Mouse (Mus musculus) liver, adult 2 months (tissue): ENCODE data around the gene Adamts6. TPM values are rescaled to one million over a fixed set of nuclear protein-coding genes. Genes with fewer than 3 reads are reported as not detected.

Experiments used
- DNase-seq: peaks from one replicate; pipeline ENCODE4 v3.0.0-alpha.2; 2011; ENCODE audit warnings: low read depth, low spot score; ENCODE audit errors: extremely low read depth
- H3K27ac ChIP-seq: fragments of 200-500 bp; replicated peaks from 2 replicates; pipeline ENCODE4 v1.5.1; 2012; ENCODE audit warnings: low read depth, mild to moderate bottlenecking, control low read depth, inconsistent platforms, low read length; ENCODE audit not compliant: insufficient read depth
- H3K27me3 ChIP-seq: fragments of 200-500 bp; 2 replicates; pipeline ENCODE4 v1.6.1; 2012; ENCODE audit warnings: mild to moderate bottlenecking, moderate library complexity, low read length, inconsistent platforms; ENCODE audit not compliant: control insufficient read depth, insufficient read depth
- H3K36me3 ChIP-seq: fragments of 200-500 bp; 2 replicates; pipeline ENCODE4 v1.6.1; 2012; ENCODE audit warnings: low read length, inconsistent platforms; ENCODE audit not compliant: control insufficient read depth, insufficient read depth
- H3K4me1 ChIP-seq: fragments of 200-500 bp; 2 replicates; pipeline ENCODE4 v1.6.1; 2011; ENCODE audit warnings: low read length; ENCODE audit not compliant: control insufficient read depth, insufficient read depth
- H3K4me3 ChIP-seq: fragments of 200-500 bp; 2 replicates; pipeline ENCODE4 v1.5.1; 2011; ENCODE audit warnings: low read depth, mild to moderate bottlenecking, control low read depth, low read length, moderate library complexity; ENCODE audit not compliant: insufficient read depth
- H3K79me2 ChIP-seq: fragments of 200-500 bp; 2 replicates; pipeline ENCODE4 v1.6.1; 2012; ENCODE audit warnings: inconsistent platforms, mild to moderate bottlenecking, low read length, moderate library complexity; ENCODE audit not compliant: control insufficient read depth, insufficient read depth
- H3K9ac ChIP-seq: fragments of 200-500 bp; 2 replicates; pipeline ENCODE4 v1.6.1; 2012; ENCODE audit warnings: low read depth, mild to moderate bottlenecking, control low read depth, inconsistent platforms, low read length
- CTCF ChIP-seq: fragments of 200-500 bp; IDR thresholded peaks from 2 replicates; pipeline ENCODE4 v1.5.1; 2011; ENCODE audit warnings: low read depth, low read length, control low read depth
- POLR2A ChIP-seq: fragments of 200-500 bp; IDR thresholded peaks from 2 replicates; pipeline ENCODE4 v1.6.1; 2011; ENCODE audit warnings: low read length, control low read depth; ENCODE audit not compliant: insufficient read depth; ENCODE audit errors: extremely low read depth
- WGBS: fragments of 180-500 bp; shearing (Covaris S2); methylation state at CpG from one replicate; pipeline ENCODE4 v1.1.7; 2018; 5-methylcytosine and 5-hydroxymethylcytosine counted together
- polyA plus RNA-seq: library from polyadenylated mRNA; depleted of rRNA; stranded (reverse); fragments of >200 nt; gene quantifications from 2 replicates; pipeline ENCODE4 v1.2.3, GENCODE M21; 2012
- total RNA-seq: library from RNA; depleted of rRNA; stranded (reverse); fragments of >200 nt; gene quantifications from 2 replicates; pipeline ENCODE4 v1.2.3, GENCODE M21; 2014

Adamts6 gene
- total and polyA plus RNA-seq, 2 experiments = 0.75 to 2.1 TPM

DNA sequence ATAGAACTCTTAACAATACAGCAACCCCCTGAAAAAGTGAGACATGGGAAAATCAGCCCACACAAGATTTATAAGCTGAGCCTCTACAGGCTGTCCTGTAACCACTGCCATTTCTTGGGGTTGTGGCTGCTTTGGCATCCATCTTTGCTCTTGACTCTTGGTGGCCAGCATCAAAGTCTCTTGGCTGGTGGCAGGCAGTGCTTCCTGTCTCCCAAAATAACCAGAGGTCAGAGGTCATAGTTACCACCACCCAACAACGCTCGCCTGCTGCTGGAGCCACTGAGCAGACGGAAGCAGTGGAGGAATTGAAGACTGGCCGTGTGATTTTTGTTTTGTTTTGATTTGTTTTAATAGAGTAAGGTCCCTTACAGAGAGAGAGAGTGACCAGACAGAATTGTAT lies 228.5 kb downstream of the Adamts6 start:
- Histone ChIP-seq H3K27me3 (no peaks in the 10 kb centered on the region), H3K4me1 (no peaks in the 10 kb centered on the region), H3K36me3 (no peaks in the 10 kb centered on the region), H3K79me2 (no peaks in the 10 kb centered on the region), H3K9ac (no peak overlapping the region), H3K4me3 (no peak overlapping the region), H3K27ac (no peak overlapping the region)
- no peak for DNase-seq
- WGBS = 73% methylated on average over 4 of the region's 4 CpGs
- TF ChIP-seq CTCF (no peak), POLR2A (no peak)

DNA sequence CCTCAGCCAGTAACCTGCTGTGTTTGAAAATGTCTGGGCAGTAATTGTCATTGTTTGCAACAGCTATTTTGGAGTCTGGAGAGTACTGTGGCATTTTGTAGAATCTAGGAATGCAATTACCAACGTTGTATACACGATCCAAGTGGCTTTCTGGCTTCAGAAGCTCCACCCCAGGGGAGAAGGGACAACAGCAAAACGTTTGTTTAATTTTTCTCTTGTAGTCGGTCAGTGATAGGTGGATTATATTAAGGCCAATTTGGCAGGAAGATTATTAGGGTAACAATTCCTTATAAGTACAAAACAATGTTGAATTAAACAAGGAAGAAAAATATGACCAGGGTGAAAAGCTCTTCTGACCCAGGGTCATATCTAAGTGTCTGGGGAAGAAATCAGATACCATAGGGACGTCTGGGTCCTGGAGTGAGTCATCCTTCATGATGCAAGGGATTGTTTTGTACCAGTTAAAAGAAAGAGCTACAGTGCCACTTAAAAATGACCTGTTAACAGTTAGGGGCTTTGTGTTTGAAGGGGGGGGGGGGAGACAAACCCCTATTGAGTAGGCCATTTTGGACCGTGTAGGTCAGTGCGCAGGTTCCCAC lies 229.2 kb downstream of the Adamts6 start:
- no peak for TF ChIP-seq CTCF
- TF ChIP-seq POLR2A = no peak
- Histone ChIP-seq H3K9ac (no peak overlapping the region), H3K4me3 (no peak overlapping the region), H3K79me2 (no peaks in the 10 kb centered on the region), H3K36me3 (no peaks in the 10 kb centered on the region), H3K27me3 (no peaks in the 10 kb centered on the region), H3K4me1 (no peaks in the 10 kb centered on the region), H3K27ac (no peak overlapping the region)
- 69% methylated on average over 7 of the region's 7 CpGs for WGBS
- DNase-seq = no peak

DNA sequence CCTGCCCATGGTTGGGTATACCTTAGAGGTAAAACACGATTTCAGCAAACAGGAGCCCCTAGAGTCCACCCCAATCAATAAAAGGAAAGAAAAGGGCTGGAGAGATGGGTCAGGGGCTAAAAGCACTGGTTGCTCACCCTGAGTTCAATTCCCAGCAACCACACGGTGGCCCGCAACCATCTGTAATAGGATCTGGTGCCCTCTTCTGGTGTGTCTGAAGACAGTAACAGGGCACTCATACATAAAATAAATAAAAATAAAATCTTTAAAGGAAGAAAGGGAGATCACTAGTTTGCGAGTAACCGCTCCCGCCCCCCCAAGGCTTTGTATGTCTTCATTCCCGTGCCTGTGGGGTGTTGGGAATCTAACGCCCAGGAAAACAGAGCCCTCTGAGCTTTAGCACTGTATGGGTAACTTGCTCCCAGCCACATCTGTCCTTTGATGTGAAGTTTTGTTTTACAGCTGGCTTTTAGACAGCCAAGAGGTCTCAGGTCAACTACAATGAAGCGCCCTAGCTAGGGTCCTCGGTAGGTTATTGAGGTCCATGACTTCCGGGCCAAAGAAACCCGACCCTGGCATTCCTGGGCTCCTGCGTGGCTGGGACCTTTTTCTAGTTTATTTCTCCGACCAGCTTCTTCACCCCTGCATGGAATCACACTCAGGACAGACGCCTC lies 230.1 kb downstream of the Adamts6 start:
- TF ChIP-seq CTCF = no peak
- TF ChIP-seq POLR2A = no peak
- H3K27me3 ChIP-seq = no peaks in the 10 kb centered on the region
- H3K4me3 ChIP-seq = 0 out of 2 replicates have a peak overlapping the region, but pooled peaks have one; percentile 25
- no peaks in the 10 kb centered on the region for H3K36me3 ChIP-seq
- 71% methylated on average over 15 of the region's 15 CpGs for WGBS
- no peak overlapping the region; the same call in 1 of the 2 replicates for H3K9ac ChIP-seq
- H3K27ac ChIP-seq = no peak overlapping the region
- H3K79me2 ChIP-seq = no peaks in the 10 kb centered on the region
- H3K4me1 ChIP-seq = no peaks in the 10 kb centered on the region
- no peak for DNase-seq

DNA sequence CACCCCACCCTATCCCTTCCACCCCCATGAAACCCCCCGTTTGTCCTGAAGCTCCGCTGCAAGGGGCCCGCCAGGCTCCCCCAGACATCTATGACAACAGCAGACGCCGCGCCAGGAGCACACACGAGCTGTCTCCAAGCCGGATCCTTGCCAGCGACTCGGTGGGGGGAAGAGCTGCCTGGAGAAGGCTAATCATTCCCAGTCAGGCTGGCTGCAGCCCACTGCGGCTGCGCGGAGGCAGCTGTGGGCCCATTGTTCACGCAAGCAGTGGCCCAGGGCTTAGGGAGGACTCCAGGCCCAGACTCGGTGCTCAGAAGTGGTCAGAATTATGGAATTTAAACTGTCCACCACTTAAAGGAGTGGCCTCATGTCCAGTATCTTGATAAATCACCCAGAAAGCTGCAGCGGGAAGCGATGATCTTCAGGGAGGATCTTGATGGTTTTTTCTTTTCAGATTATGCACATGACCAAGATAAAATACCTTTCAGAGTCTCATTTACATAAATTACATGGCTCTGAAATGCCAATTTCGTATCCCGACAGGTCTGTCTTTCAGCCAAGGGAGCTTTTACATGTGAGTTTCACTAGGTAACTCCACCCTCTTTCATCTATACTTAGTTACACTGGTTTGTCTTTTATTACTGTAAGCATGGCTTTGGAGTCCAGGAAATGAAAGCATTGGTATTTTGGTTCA lies 230.8 kb downstream of the Adamts6 start:
- Histone ChIP-seq H3K4me3 (0 out of 2 replicates have a peak overlapping the region, but pooled peaks have one; percentile 25), H3K27ac (no peak overlapping the region), H3K27me3 (no peaks in the 10 kb centered on the region), H3K4me1 (no peaks in the 10 kb centered on the region), H3K79me2 (no peaks in the 10 kb centered on the region), H3K9ac (no peak overlapping the region; the same call in 1 of the 2 replicates), H3K36me3 (no peaks in the 10 kb centered on the region)
- no peak for TF ChIP-seq POLR2A
- no peak for TF ChIP-seq CTCF
- peak; percentile 17 for DNase-seq
- 48% methylated on average over 19 of the region's 19 CpGs for WGBS

DNA sequence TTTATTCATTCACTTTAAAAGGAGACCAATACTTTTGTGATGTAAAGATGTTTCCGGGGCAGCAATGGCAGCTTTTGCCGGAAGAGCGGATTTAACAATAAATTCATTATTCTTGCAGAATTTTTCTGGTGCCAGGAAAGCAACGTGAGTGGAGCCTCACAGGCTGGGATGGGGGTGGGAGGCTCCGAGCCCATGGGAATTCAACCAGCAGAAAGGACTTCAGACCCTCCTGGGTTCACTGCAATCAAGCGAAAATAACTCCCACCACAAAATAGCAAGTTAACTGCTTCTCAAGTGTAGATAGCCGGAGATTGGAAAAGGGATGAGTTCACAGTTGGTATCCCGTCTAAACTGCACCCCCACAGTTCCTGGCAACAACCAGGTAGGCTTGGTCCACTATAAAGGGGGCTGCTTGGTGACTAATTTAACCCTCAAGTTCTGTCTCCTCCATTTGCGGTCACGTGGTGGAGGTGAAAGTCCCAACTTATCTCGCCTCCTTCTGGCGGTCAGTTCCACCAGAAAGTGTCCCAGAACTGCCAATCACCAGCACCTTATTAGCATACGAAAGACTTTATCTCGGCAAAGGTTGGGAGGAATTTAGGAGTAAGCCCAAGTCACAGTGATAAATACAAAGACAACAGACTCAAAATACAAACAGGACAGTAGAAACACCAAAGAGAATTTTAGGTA lies 231.5 kb downstream of the Adamts6 start:
- Histone ChIP-seq H3K9ac (no peak overlapping the region), H3K4me1 (no peaks in the 10 kb centered on the region), H3K79me2 (no peaks in the 10 kb centered on the region), H3K36me3 (no peaks in the 10 kb centered on the region), H3K4me3 (no peak overlapping the region), H3K27ac (no peak overlapping the region), H3K27me3 (no peaks in the 10 kb centered on the region)
- 90% methylated on average over 14 of the region's 14 CpGs for WGBS
- no peak for TF ChIP-seq POLR2A
- TF ChIP-seq CTCF = no peak
- no peak for DNase-seq
